Mouse (Mus musculus) 3T3-L1 (cell line): Measurements from ENCODE around the gene Sema4f.
A peak's percentile ranks its signal among the peaks of the same experiment; 100 is the strongest.

Experiments used
- DNase-seq: peaks from one replicate; pipeline ENCODE4 v3.0.0-alpha.2; 2015; ENCODE audit warnings: low read depth, low spot score

The Sema4f gene

GRCm38 (mm10) chr6:82939167-82939912, at the start of gene Sema4f:
Gene Sema4f (minus strand): TSS chr6:82939769.
- no peak for DNase-seq

- DNase-seq = no peak
These were observed 47.9 kb upstream of the Sema4f start for GRCm38 (mm10) chr6:82987411-82987971.

GRCm38 (mm10) chr6:82971031-82971430, 31.5 kb upstream of the Sema4f start:
- peak; percentile 90 for DNase-seq

DNA sequence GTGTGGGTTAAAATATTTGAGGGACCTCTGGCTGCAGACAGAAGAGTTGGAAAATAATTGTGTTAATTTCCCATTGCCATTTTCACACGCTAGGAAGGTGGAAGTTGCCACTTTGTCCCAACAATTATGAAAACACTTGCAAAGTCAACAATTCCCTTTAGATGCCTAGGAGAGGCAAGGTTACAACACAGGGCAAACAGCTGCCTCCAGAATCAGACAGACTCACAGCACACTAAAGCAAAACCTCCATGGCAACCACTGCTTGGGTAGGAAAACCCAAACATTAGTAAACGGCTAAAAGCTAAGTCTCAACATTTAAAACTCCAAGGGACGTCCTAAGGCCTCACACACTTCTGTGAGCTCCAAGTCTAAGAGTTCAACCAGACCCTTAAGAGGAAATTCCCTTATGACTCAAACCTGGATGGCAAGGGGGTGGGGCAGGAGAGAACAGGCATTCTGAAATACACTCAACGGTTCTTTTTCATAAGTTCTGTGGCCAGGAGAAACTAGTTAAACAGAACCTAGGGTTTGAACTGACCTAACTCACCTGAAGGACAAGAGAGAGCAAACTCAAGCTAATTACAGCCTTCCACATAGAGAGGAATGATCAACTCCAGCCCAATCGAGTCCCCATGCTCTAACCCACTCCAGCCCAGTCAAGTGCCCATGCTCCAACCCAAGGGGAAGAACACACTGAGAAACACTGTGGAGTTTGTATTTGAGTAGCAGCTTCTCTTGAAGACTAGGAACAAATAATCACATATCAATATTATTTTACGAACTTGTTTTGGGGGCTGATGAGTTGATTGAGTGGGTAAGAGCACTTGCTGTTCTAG, 29.9 kb upstream of the Sema4f start:
- DNase-seq = peak; percentile 55

DNA sequence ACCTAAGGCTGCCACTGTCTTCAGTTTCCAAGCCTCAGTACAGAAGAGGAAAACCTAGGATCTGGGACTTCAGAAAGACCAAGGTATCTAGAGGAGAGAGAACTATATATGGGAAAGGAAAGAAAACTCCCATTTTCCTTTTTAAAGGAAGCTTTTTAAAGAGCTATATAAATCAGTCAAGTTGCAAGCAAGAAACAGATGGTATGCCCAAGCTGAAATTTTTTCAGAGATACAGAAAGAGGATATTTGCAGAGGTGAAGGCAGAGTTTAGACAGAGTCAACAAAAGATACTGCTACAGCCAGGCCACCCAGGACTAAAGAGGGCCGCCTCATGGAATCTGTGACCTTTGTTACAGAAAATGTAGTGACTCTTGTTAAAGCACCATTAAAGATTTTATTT, 22.1 kb upstream of the Sema4f start:
- no peak for DNase-seq

GRCm38 (mm10) chr6:82956553-82957251, 17.1 kb upstream of the Sema4f start:
- peak; percentile 13 for DNase-seq

- no peak for DNase-seq
These were observed 7.1 kb upstream of the Sema4f start, which contains the start of gene M1ap for GRCm38 (mm10) chr6:82946651-82947050. Gene M1ap (plus strand): TSS chr6:82946902.

- no peak for DNase-seq
These were observed 6.2 kb upstream of the Sema4f start for GRCm38 (mm10) chr6:82945750-82946149.

GRCm38 (mm10) chr6:82940765-82941164, 1.2 kb upstream of the Sema4f start:
- DNase-seq = no peak

GRCm38 (mm10) chr6:82934616-82935230, 4.8 kb downstream of the Sema4f start:
- DNase-seq = peak; percentile 64

DNA sequence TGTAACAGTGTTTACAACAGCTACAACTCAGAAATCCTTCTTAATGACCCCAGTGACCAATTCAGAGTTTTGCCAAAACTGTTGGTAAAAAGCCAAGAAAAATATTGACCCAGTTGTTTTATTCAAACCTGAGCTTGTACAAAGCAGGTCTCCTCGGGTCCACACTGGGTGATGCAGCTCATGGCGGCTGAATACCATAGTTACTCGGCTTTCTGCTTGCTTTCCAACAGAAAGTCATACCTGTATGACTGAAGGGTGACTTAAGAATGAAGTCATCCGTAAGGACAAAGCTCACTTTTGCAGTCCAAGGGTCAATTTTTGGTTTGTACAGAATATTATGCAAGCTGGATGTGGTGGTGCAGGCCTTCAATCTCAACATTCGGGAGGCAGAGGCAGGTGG, 12.0 kb downstream of the Sema4f start:
- no peak for DNase-seq

GRCm38 (mm10) chr6:82926528-82926927, 13.0 kb downstream of the Sema4f start:
- DNase-seq = no peak

GRCm38 (mm10) chr6:82926106-82926505, 13.5 kb downstream of the Sema4f start:
- no peak for DNase-seq

DNA sequence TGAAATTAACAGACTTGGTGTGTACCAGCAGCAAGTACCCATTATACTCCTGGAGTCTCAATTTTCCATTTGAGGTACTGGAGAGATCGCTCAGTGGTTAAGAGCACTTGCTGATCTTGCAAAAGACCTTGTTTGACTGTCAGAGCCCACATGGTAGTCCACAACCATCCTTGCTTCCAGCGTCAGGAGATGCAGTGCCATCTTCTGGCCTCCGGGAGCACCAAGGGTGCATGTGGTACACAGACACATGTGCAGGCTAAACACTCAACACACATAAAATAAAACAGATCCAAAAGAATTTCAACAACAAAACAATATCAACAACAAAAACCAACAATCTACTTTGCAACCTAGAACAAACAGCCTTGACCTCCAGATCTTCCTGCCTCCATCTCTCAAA, 14.6 kb downstream of the Sema4f start:
- DNase-seq = peak; percentile 40

GRCm38 (mm10) chr6:82921426-82922224, 17.9 kb downstream of the Sema4f start:
- no peak for DNase-seq

DNA sequence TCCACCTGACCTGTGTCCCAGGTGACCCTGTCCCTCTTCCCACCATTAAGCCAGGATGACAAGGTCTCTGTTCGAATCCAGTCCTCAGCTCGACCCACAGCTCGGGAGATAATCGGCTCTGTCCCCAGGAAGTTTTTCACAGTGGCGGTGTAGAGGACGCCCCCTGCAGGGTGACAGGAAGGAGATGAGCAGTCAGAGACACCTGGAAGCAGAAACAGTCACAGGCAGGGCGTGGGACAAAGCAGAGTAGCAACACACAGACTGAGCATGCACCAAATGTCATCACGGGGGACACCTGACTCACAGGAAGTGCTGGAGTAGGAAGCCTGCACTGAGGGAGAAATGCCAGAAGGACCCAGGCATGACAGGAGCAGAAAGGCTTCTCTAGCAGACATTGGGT, 20.0 kb downstream of the Sema4f start:
- DNase-seq = no peak

DNA sequence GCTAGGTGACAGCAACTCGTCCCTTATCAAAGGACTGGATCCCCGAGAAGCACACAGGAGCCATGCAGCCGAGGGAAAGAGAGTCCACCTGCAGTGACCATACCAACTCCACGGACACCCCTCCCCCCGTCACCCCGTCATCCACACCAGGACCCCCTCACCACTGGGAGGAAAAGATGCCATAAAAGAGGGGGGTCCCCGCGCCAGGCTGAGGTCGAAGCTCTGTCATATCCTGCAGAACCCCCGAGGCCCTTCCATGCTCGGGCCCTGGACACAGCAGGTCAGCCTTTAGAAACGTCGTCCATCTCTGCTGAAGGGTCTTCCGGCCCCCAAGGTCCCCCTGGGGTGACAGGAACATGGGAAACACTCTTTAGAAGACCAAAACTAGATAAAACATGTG, 21.2 kb downstream of the Sema4f start:
- DNase-seq = no peak

GRCm38 (mm10) chr6:82917778-82918129, 21.8 kb downstream of the Sema4f start:
- peak; percentile 67 for DNase-seq

DNA sequence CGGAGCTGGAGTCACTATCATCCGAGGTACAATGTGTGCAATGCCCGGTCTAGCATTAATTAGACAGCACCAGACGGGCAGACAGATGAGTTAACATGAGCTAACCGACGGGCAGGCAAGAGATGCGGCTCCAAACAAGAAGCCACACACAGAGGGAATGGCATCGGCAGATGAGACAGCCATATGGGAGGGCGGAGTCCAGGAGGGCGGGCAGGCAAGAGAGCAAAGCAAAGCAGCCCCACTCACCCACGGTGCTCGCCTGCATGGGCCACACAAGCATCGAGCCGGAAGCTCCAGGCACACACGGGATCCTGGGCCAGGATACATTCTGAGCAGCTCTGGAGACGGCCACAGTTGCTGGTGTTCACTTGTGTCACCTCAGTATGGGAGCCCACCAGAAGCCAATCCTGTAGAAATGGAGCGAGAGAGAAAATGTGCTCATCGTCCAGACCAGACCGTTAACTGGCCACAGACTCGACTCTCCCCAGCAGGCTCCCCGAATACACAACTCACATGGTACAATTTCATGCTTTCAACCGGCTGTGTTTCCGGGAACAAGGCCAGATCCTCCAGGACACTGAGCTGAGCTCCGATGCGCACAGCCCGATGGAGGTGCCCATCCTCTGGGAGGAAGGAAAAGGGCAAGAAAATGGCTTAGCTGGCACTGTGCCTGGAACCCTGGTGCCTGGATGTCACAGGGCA, 22.3 kb downstream of the Sema4f start:
- DNase-seq = no peak

GRCm38 (mm10) chr6:82916459-82916858, 23.1 kb downstream of the Sema4f start:
- no peak for DNase-seq
